Mouse (Mus musculus): ENCODE measurements around the gene Cacna2d3.

Cacna2d3 gene

DNA sequence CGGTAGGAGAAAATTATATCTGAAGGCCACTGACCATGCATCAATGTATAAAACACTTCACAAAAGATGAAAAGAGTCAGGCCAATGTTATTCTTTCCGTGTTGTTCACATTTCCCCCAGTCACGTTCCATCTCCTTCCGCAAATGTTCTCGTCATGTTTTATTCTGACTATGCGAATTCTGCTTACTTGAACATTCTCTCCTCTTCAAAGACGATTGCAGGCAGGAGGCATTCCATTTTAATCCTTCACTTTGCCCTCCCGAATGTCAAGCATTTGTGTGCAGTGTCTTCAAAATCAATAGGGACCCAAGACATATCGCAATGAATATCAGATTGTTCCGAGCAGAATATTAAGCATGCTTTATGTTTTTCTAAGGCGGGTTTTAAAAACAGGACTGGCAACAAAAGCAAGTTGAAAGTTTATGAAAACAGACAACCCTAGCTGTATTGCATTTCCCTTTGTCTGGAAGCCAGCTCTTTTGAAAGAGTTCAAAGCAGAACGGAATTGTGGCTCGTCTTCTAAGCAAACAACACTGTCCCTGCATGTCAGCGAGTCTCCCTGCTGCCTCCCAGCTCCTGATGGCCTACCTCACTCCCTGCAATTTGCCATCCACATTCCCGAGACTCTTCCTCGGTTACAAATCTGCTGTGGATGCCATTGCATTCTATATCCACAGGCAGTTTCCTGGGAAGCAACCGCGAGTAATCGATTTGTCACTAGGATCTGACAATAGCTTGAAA lies 492.5 kb downstream of the Cacna2d3 start:
- no peak for DNase-seq

DNA sequence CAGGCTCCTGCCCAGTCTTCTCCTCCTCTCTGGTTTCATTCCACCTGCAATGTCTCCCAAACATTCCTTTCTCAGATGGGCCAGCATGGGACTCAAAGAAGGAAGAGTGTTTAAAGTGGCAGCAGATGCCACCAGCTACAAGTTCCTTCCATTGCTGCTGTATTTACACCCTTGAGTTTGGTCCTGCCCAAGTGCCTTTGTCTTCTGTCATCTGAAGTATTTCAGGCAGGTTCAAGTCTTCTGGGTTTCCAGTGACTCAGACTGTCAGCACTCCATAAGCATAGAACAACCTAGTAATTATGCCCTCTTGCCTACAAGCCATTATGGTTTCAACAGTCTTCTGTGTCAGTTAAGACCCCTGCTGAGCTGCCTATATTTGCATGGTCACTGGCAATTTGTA lies 493.2 kb downstream of the Cacna2d3 start:
- DNase-seq: no peak

DNA sequence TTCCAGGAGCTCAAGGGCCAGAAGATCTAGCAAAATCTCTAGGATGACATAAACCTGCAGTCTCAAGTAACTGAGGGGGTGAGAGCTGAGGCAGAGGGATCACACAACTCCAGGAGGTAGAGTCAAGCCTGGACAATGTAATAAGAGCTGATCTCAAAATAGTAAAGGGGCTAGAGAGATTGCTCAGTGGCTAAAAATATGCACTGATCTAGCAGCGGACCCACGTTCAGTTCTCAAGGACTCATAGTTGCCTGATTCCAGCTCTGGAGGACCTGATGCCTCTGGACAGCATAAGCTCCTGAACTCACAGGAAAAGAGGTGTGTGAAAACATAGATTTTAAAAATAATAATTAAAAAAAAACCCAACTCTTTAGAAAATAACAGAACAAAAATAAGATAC lies 493.7 kb downstream of the Cacna2d3 start:
- no peak for DNase-seq

DNA sequence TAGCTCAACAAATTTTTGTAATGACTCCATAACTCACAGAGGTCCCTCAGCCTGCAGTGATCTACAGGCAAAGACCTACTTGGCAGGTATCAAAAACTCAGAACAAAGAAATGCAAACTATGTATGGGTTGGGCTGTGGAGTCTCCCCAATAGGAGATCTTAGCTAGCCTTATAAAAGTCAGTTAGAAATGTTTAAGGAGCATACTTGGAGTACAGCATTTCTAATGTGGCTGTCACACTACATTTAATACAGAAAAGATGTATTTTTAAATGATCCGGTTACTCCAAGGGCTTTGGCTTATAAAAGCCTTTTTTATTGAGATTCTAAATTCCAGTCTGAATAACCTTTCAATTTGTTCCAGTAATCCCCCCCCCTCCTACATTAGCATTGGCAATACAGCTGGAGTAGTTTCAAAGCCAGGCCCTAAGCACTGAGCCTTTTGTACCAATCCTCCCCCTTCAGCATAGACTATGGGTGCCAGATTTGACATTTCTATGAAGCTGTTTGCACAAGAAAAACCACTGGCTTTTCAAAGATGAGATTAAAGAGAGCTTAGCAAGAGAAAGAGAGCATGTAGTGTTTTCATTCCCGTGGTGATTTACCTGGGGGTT lies 495.8 kb downstream of the Cacna2d3 start:
- DNase-seq: no peak

DNA sequence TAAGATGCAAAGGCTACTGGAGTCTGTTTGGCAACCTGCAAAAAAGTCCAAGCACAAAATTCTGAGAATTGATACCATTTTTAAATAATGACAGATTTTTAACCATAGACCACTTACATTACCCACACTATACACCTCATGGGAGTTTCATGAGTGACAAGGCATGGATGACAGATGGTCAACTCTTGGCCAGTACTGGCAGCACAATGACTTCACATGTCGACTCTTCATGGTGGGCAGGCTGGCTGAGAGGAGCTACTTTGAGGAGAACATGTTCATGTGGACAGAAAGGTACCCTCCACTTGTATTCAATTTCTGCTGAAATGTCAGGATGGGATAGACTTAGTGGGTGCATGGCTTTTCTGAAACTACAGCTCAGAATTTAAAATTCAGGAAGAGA lies 498.7 kb downstream of the Cacna2d3 start:
- no peak for DNase-seq

DNA sequence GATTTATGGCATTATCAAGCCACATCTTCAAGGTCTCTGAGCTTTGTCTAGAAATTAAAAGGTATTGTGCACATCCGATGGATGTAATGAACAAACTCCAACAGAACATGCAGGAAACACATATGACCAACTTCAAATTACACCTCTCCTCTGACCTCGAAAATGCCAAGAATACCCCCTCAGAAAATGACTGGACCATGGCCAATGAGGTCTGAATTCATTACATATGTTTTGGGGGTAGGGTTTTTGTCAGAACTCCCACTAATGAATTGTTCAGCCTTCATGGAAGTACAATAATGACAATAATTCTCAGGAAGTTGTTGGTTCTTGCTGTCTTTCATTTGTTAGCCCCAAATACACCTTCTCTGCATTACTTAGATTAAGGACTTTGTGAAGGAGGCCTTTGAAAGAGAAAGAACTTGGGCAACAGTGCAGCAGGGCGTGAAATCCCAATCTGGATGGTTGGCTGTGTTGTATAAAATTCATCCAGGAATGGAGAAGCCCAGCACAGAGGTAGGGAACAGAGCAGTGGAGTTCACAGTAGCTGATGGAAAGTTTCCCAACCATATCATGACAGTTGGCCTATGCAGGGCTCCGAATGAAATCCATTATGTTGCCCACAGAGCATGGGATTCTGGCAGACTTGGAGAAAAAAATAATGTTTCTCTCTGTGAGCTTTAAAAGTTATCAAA lies 499.3 kb downstream of the Cacna2d3 start:
- DNase-seq: no peak

DNA sequence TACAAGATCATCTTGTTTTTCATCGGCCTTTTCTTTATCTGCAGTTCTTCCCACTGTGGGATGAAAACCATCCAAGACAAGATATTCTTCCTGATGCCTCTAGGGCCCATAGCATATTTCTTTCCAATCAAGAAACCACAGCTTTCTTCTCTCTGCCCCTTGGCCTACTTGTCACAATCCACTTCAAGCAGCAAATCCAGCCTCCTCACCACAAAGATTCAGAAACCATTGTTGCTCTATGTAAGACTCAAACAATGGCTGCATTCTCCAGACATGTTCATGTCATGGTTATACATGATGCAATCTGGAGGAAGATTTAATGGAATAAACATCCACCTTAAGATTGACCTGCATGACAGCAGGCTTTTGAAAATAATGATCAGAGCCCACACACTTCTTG lies 505.6 kb downstream of the Cacna2d3 start:
- no peak for DNase-seq

DNA sequence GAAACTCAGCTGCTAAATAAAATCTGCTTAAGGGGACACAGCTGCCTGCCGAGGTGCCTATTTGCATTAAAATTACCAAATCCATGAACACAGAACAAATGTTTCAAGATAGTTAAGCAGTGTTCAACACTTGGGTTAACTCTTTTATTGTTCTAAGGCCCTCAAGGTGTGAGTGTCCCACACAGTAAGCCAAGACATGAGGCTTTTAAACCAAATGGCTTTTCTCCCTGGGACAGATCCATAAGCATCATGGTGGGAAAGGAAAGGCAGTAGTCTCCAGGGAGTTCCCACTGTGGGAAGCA lies 516.7 kb downstream of the Cacna2d3 start:
- no peak for DNase-seq

DNA sequence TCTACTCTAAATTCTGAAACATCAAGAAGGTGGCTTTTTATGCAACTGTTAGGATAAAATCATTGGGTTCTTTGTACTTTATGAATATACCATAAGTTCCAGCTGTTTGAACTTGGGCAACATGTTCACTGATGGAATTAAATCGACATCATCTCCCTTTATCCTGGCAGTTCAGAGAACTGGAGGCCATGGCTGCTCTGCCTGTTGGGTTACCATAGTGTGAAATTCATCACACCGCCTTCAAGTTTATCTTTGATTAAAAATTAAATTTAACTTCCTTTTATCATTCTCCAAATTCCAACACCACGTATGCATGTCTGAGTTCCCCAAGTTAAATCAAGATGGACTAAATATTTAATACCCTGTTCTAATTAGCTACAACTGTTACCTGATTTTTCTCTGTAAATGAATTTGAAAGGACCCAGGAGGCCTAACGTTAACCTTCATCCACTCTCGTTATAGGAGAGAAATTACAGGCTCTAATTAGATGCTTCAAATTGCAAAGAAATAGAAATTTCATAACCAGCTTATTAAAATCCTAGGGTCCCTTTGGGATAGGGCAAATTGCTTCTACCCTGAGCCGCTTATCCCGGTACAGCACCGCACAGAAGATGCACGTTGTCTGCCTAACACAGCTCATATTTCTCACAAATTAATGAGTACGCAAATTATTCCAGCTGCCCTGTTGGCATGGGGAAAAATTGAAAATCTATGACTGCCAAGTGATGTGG lies 517.3 kb downstream of the Cacna2d3 start:
- DNase-seq: no peak

DNA sequence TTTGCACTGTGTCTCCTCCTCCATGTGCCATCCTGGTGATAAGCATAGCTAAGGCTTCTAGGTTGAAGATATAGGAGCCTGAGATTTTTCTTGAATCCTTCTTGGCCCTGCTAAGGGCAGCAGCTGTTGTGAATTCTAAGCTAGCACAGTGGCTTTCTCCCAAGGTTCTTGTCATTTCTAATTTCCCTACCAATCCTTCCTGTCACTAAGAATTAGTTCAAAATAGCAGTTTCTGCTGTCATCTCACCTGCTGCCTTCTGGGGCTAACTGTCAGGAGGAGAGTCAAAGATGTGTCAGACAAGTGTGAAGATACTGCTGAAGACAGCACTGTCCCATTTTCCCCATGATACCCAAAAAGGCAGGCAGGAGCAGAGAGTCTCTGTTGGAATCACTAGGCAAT lies 525.5 kb downstream of the Cacna2d3 start:
- DNase-seq: no peak

DNA sequence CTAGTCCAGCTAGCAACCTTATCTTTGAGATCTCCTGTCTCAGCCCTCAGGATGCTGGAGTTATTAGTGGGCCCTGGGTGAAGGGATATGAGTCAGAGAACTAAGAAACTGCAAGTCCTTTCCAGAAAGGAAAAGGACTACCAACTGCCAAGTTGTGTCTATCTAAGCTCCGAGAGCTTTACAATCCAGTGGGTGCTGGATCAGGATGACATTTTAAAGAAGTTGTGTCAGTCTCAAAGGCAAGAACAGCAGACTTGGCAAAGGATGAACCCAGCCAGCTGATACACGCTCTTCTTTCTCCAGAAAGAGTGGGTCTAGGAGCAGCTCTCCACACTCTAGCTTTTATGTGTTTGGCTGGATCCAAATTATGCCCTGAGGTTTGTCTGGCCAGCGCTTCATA lies 530.2 kb downstream of the Cacna2d3 start:
- DNase-seq: no peak

DNA sequence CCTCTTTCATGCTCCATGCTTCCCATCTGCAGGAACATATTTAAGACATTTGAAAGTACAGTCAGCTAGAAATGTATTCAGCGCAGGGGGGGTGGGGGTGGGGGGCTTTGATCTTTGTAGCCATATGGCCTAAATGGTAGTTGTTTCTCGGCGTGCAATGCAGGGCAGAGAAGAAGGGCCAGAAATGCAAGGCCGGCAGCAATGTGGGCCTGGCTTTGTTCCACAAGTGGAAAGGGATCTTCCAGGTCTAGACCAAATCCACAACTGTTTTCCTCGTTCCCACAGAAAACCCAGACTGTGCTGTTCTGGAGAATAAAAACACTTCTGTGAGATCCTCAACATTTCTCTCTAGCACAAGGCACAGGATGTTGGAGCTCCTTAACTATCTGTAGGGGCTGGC lies 537.9 kb downstream of the Cacna2d3 start:
- DNase-seq: no peak

DNA sequence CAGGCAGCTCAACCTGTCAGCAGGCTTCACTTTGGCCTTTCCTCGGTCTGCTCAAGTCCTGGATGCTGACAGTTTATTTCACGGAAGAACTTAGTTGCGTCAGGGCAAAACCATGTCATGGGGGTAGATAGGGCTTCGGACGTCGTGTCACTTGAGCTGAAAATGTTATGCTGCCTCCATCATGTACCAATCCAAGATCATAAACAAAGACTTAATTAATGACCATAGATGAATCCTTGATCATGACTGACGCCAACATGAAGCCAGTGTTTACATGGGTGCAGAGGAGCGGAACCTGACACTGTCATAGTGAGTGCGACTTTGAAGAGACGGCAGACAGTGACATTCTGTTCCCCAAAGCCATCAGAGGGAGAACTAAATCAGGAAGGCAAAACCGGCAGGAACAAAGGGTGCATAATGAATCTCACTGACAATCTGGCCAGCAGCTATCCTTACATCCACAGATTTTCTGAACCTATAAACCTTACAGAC lies 542.2 kb downstream of the Cacna2d3 start:
- DNase-seq: no peak

DNA sequence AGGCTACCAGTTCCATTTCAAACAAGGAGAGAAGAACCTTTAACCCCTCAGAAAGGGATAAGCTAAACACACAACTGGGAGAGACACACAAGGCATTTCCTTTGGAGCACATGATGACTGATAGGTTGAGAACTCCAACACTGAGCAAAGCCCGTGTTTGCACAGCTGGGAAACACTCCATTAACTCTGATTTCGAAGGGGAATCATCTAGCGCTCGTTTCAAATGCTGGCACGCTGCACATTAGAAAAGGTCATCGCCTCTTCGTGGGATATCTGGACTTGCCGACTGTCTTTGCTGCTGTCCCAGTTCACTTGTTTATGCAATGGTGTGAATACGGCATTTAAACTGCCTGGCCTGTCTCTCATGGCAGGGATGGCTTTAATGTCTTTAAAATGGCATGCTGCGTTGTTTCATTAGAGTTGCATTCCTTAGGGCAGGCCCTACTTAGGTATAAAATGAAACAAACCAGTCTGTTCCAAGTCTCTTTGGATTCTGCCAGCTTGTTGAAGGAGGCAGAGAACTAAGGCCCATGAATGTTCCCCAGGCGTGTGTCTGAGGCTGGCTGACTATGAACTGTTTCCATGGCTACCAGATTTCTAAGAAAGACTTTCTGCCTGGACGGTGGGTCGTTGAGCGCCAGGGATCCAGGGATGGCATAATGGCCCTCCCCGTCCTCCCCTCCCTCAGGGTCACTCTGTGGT lies 542.8 kb downstream of the Cacna2d3 start:
- DNase-seq: no peak

DNA sequence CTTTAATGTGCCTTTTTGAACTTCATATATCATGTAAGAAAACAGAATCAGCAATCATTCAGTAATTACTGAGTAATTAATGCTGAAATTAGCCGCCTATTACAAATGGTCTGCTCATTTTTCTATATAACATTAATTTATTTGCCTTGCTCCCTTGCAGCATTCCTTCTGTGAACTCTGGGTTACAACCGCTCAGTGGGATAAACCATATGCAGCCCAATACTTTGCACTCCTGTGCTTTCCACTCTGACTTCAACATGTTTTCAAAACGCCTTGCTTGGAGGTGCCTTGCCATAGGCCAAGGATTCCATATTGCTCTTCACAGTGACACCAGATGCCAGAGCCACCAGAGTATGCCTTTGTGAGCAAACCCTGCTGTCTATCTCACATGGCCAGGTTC lies 546.9 kb downstream of the Cacna2d3 start:
- DNase-seq: no peak

DNA sequence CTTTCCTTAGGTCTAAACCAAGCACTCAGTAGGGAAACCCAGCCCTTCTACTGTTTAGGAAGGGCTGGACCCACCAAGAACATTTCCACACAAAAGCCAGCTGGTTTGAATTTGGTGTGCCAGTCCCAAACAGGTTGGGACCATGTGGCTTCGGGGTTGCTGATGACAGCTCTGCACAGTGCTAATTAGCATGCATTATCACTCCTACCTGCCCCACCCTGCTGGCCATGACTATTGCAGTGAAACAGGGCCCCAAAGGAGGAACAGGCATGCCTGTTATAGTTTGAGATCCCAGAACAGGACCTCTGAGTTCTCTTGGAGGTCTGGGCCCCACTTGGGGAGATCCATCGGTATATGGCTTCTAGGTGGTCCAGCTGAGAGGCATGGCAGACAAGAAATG lies 549.5 kb downstream of the Cacna2d3 start:
- no peak for DNase-seq

DNA sequence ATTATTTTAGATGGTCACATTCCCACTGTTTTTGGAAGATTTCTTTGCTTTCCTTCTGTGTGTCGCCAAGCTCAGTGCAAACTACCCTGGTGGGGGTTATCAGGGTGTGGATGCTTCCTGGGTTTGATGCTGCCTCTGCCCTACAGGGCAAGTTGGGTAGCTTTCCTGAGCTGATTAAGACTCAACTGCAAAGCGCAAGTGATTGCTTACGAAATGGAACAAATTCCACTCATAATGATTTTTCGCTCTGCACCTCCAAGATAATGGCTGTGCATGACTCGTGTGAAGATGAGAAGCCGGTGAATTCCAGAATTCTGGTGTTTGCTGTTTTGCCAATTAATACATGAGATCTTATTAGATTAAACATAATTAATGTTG lies 557.0 kb downstream of the Cacna2d3 start:
- DNase-seq: no peak

DNA sequence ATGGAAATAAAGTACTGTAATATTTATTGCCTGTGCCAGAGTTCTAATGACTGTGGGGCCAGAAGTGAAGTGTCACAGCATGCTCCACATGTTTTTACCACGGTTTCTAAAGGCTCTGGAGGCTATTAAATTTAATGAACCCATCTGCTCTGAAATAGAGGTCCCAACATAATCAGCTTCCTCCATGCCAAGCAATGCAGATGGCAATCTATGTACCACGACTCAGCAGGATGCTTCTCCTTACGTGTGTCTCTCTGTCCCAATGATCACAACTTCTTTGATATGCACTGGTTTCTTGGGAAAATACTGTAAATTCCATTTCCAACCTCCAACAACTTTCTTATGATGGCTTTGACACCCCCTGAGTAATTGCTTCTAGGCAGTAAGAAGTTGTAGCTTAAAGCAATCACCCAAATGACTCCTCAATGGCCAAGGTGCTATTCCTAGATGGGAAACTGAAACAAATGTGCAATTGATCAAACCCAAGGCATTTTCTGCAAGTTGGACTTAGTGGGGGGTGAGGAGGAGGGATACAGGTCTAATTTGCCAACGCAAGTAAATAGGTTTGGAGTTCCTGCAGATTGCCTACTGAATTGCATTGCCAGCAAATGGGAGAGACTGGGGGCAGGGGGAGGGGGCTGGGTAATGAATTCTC lies 557.5 kb downstream of the Cacna2d3 start:
- DNase-seq: no peak

DNA sequence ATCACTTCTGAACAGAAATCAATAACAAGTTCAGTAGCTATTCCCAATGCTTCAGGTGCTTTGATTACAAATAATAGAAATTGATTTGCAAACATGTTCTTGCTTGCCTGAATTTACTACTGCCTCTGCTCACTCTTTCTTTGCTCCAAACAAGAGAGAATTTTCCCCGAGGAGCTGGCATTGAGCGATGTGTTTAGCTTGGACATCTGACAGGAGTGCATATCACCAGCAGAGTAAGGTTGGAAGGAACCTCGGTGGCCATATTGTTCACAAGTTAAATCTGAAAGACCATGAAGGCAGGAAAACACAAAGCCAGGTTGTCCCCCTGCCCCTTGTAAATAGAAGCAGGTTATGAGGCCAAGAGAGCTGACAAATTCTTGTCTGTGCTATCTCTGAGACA lies 561.9 kb downstream of the Cacna2d3 start:
- no peak for DNase-seq

DNA sequence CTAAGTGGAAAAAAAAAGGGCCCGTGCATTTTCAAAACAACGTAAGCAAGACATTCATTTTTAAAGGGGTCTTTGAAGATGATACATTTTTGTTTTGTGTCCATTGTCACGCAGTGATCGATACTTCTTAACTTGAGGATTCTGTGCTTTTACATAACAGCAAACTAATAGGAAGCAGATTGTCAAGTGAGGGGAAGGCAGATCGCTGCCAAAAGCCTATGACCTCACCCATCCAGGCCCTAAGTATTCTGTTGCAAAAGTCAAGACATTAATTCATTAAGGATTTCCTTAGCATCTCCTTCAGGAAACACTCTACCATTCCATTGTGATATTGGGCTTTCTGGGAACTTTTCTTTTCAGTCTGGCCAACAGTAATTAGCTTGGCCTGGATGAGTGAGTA lies 564.6 kb downstream of the Cacna2d3 start:
- no peak for DNase-seq

DNA sequence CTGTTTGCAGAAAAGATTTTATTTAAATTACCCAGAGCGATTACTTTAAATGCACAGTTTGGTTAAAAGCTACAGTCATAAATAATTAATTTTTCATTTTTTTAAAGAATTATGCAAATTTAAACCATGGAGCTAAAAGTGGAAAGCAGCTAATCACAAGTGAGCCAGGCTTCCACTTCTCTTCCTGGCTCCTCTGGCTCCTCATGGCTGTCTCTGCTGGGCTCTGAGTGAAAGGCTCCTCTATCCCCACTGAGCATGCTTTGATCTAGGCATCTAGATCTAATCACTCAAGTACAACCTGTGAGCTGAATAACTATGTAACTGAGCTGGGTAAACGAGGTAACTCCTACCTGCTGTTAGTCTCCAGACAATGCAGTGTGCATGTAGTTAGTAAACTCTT lies 577.5 kb downstream of the Cacna2d3 start:
- no peak for DNase-seq

DNA sequence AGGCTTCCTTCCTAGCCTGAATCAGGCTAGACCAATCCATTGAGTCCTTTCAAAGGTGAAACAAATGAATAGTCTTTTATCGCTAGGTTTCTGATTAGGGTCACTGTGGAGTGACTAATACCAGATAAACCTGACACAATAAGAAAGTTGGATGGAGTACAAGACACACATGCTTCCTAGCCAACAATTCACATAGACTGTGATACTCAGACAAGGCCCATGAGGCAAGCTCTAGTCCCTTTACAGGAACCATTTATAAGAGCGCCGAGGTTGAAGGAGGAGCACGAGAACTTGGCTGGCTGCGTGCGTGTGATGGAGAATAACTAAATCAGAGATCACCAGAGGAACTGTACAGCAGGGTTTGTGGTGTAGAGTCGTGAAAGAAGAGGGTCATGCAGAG lies 584.0 kb downstream of the Cacna2d3 start:
- no peak for DNase-seq
